Mouse (Mus musculus) testis, adult 2 months (tissue): ENCODE results near the gene Irs2. TPM values are rescaled to one million over a fixed set of nuclear protein-coding genes. Genes with fewer than 3 reads are reported as not detected.

Experiments used
- H3K27ac ChIP-seq: fragments of 200-500 bp; 2 replicates; pipeline ENCODE4 v1.5.1; 2012; ENCODE audit warnings: low read depth, low read length; ENCODE audit not compliant: control insufficient read depth, insufficient read depth
- H3K27me3 ChIP-seq: fragments of 200-500 bp; 2 replicates; pipeline ENCODE4 v1.6.1; 2012; ENCODE audit warnings: mild to moderate bottlenecking, low read length, moderate library complexity; ENCODE audit not compliant: control insufficient read depth, insufficient read depth
- H3K36me3 ChIP-seq: fragments of 200-500 bp; 2 replicates; pipeline ENCODE4 v1.6.1; 2012; ENCODE audit warnings: mild to moderate bottlenecking, low read length; ENCODE audit not compliant: control insufficient read depth, insufficient read depth
- H3K4me1 ChIP-seq: fragments of 200-500 bp; 2 replicates; pipeline ENCODE4 v1.6.1; 2012; ENCODE audit warnings: low read length; ENCODE audit not compliant: control insufficient read depth, insufficient read depth
- H3K4me3 ChIP-seq: fragments of 200-500 bp; 2 replicates; pipeline ENCODE4 v1.5.1; 2012; ENCODE audit warnings: low read depth, mild to moderate bottlenecking, low read length, moderate library complexity, mixed read lengths; ENCODE audit not compliant: control insufficient read depth
- CTCF ChIP-seq: fragments of 200-500 bp; IDR thresholded peaks from 2 replicates; pipeline ENCODE4 v1.5.1; 2012; ENCODE audit warnings: low read depth, mild to moderate bottlenecking, inconsistent platforms, low read length, moderate library complexity; ENCODE audit not compliant: control insufficient read depth, insufficient read depth, insufficient replicate concordance
- POLR2A ChIP-seq: fragments of 200-500 bp; IDR thresholded peaks from 2 replicates; pipeline ENCODE4 v1.6.1; 2012; ENCODE audit warnings: low read depth, mild to moderate bottlenecking, inconsistent platforms, low read length, moderate library complexity; ENCODE audit not compliant: control insufficient read depth
- polyA plus RNA-seq: library from polyadenylated mRNA; depleted of rRNA; stranded (reverse); fragments of >200 nt; gene quantifications from 2 replicates; pipeline ENCODE4 v1.2.3, GENCODE M21; 2012

The Irs2 gene
- polyA plus RNA-seq, 1 experiment = 2.5 TPM

DNA sequence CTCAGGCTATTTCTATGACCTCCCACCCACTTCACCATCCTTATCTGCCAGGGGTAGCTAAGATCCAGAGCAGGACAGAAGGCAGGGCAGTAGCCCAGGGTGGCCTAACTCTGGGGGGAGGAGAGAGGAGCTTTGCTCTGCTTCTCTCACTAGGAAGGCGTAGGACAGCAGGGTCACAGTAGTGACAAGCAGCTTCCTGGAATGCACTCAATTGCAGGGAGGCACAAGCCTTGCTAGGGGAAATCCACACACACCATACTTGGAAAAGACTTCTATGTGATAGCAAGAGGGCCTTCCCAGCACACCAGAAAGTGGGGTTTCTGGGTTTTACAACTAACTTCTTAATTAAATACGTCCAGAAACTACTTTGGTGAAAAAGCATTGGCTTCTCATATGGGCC is 12.5 kb downstream of the Irs2 start:
- Histone ChIP-seq H3K27ac (no peak overlapping the region), H3K36me3 (no peaks in the 10 kb centered on the region), H3K4me3 (no peak overlapping the region), H3K4me1 (peaks cover 3% of the 10 kb centered on the region), H3K27me3 (no peaks in the 10 kb centered on the region)
- no peak for TF ChIP-seq POLR2A
- no peak for TF ChIP-seq CTCF

DNA sequence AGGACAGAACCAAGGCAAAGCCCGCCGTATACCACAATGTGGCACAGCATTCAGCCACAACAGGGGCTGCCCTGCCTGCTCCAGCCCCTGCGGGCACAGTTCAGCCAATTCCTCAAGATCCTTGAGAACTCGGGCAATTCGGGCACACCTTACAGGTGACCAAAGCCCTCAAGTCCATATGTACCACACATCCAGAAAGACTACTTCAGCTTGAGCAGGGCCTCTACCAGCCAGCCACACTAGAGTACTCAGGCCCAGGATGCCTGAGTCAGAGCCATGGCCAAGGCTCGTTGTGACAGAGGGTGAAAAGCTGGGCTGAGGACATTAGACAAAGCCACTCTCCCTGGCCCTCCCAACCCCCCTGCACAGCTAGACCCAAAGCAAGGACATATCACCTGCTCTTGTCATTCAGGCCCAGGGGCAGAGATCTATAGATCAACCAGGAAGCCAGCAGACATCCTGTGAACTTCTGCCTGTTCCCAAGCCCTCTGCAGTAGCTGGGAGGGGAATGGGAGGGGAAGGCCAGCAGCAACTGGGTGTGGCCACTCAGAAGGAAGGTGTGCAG is 13.8 kb downstream of the Irs2 start:
- no peak overlapping the region for H3K27ac ChIP-seq
- H3K4me1 ChIP-seq = peaks cover 5% of the 10 kb centered on the region
- no peak overlapping the region for H3K4me3 ChIP-seq
- no peaks in the 10 kb centered on the region for H3K27me3 ChIP-seq
- no peak for TF ChIP-seq POLR2A
- no peak for TF ChIP-seq CTCF
- H3K36me3 ChIP-seq = no peaks in the 10 kb centered on the region

DNA sequence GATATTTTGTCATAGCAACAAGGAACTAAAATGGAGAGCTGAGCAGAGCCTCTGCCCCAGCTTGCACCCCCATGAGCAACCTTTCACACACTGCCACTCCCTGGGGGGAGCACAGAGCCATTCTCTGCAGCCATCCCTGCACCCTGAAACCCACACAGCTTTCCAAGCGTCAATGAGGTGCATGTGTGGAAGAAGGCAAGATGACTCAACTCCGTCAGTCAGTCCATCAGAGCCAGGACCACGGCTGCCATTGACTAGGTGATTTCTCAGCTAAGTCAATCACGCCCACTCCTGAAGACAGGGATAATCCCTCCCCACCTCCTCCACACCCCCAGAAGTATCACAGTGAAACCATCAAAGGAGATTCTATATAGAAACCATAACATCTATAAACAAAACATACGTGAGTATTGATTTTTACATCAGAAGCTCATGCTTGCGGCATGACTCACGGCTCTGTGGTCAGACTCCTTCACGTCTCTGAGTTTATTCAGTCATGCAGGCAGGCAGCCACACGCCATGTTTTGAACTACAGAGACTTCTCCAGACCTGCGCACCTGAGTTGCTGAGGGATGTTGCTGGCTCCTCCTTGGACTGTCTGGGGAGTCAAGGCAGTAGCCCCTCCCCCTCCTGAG is 14.6 kb downstream of the Irs2 start:
- TF ChIP-seq POLR2A = no peak
- no peak for TF ChIP-seq CTCF
- Histone ChIP-seq H3K4me3 (no peak overlapping the region), H3K4me1 (peaks cover 5% of the 10 kb centered on the region), H3K27me3 (no peaks in the 10 kb centered on the region), H3K36me3 (no peaks in the 10 kb centered on the region), H3K27ac (no peak overlapping the region)

DNA sequence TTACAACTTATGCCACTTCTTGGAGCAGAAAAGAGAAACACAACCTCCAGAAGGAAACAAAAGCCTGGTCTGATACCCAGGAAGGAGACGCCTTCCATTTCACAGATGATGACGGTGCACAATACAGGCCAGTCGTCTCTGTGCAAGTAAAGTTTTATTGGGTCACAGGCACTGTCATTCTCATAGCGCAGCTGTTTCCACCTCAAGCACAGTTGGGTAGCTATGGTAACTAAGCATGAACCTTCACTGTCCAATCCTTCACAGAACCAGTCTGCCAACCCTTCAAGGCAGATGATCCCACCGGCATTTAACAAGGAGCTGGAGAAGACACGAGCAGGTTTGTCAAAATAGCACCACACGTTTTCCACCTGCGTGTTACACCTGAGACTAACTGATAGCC is 16.2 kb downstream of the Irs2 start:
- Histone ChIP-seq H3K36me3 (no peaks in the 10 kb centered on the region), H3K27ac (no peak overlapping the region)

DNA sequence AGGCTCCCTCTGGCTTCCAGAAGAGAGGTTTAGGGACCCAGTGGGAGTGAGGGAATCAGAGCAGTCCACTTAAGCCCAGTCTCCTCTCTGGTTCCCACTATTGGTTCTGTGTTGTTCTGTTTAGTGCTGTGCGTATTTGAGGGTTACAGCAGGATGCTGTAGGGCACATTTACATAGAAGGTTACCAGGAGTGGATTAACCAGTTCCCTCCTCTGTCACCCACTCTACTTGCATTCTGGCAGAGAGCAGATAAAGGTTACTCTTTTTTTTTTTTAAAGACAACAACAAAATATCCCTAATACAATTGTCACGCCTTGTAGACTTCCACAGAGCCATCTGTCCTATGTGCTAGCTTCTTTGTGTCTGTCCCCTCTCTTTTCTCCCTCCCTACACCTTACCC is 16.9 kb downstream of the Irs2 start:
- peaks cover 5% of the 10 kb centered on the region for H3K4me1 ChIP-seq
- no peak overlapping the region for H3K27ac ChIP-seq
- no peaks in the 10 kb centered on the region for H3K36me3 ChIP-seq
- H3K27me3 ChIP-seq = no peaks in the 10 kb centered on the region
- TF ChIP-seq CTCF (no peak), POLR2A (no peak)
- no peak overlapping the region for H3K4me3 ChIP-seq

More for the DNA sequence above, 16.2 kb downstream of the Irs2 start:
- no peaks in the 10 kb centered on the region for H3K27me3 ChIP-seq
- peaks cover 5% of the 10 kb centered on the region for H3K4me1 ChIP-seq
- no peak for TF ChIP-seq CTCF
- no peak for TF ChIP-seq POLR2A
- no peak overlapping the region for H3K4me3 ChIP-seq

DNA sequence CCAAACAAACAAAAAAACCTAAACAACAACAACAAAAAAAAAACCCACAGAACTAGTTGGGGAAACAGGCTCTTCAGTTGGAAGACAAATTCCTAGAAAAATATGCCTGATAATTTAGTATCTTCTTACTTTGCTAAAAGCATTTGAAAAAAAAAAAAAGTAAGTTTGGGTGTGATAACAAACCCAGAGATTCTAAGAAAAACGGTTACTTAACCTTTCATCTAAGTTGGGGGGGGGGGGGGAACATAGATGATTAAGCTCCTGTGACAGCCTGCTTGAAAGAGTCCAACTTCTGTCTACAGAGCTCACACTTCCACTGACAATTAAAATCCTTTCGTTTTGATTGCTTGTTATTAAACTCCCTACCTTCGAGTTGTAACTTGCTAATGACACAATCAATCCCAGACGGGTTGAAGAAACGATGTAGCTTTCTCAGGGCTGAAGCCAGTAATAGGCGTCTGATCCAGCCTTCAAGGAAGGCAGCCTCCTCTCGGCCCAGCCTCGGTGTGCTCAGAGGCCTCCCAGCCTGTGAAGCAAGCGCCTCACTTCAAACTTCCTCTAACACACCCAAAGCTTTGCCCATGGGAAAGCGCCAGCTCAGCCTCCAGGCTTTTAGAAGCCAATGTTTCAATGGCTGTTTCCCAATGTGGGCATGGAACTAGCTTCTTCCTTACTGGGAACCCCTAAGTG is 17.7 kb downstream of the Irs2 start:
- H3K4me1 ChIP-seq = peaks cover 5% of the 10 kb centered on the region
- no peak overlapping the region for H3K4me3 ChIP-seq
- H3K27me3 ChIP-seq = no peaks in the 10 kb centered on the region
- no peak overlapping the region for H3K27ac ChIP-seq
- TF ChIP-seq CTCF (no peak), POLR2A (no peak)
- H3K36me3 ChIP-seq = no peaks in the 10 kb centered on the region

DNA sequence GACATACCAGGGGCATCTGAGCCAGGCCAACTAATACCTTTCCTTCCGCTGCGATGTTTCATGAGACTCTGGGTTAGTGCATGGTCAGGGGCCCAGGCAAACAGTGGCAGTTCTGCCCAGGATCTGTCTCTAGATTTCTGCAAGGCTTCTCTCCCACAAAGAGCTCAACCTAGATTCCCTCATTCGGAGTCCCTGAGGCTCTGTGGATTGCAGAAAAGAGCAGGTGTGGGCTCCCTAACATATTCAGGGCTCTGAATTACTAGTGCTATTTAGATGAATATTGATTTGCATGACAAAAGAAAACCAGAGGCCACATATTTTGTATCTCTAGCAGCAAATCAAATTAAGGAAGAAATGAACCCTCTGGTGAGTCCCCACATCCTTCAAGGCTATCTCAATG is 18.3 kb downstream of the Irs2 start:
- Histone ChIP-seq H3K36me3 (no peaks in the 10 kb centered on the region), H3K27ac (no peak overlapping the region), H3K4me3 (no peak overlapping the region), H3K27me3 (no peaks in the 10 kb centered on the region), H3K4me1 (peaks cover 5% of the 10 kb centered on the region)
- TF ChIP-seq POLR2A (no peak), CTCF (no peak)
